Mouse (Mus musculus): ENCODE measurements around the gene Gm379.

Gene Gm379

DNA sequence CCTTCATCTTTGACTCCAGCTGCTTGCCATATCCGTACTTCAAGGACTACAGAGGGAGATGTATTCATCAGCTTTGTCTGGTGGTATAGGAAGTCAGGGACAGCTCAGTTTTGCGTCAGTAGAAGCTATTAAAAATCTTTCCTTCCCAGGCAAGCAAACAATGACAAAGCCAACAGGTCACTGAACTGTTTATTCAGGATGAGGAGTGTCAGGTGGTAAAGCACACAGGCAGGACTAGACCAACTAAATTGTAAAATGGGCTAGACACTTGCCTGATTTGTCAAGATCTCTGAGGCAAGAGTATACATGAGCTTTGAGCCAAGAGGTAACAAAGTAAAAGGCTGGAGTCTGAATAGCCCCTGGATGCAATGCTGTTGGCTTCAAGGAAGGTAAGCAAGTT is at the start of gene Gm379:
Gene Gm379, minus strand, starts transcription at position 7 of the 400 bp plus-strand sequence.
- DNase-seq = no peak

DNA sequence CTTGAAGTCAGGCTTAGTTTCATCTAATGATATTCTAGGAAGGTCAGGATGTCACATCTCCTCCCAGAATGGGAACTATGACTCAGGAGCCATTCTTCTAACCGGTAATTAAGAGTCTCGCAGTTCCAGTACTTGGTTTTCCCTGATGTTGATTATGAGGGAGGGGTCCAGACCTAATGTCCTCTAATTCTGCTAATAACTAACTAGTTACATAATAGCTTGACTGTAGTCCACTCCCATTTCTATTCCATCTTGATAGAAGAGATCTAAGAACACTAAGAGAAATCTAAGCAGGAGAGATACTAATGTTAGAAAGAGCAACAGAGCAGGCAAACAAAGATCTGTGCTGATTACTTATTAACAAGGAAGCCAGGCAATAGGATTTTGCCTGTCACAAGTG is 39.6 kb upstream of the Gm379 start:
- DNase-seq = no peak

DNA sequence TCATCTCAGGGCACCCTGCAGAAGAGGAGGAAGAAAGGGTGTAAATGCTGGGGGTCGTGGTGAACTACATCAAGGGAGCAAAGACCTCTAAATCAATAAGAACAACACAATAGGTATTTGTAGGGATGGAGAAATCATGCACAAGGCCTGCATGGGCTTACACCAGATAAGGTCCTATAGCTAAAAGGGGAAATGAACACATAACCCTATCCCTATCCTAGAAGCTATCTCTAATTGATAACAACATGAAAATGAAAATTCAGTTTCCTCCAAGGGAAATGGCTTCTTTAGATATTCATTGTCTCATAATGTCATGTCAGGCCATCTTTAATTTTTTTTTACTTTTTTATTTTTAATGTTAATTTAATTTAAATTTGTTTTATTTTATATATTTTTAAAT is 4.2 kb upstream of the Gm379 start:
- no peak for DNase-seq

GRCm38 (mm10) chrX:108621991-108622390 is 42.7 kb downstream of the Gm379 start:
- DNase-seq = no peak

- DNase-seq = no peak
These were observed 43.8 kb downstream of the Gm379 start for GRCm38 (mm10) chrX:108620886-108621285.

Data from right cerebral cortex, postnatal 4 days (tissue).